ENCODE assay signal across 25 mouse cellular contexts in the genomic region with DNA sequence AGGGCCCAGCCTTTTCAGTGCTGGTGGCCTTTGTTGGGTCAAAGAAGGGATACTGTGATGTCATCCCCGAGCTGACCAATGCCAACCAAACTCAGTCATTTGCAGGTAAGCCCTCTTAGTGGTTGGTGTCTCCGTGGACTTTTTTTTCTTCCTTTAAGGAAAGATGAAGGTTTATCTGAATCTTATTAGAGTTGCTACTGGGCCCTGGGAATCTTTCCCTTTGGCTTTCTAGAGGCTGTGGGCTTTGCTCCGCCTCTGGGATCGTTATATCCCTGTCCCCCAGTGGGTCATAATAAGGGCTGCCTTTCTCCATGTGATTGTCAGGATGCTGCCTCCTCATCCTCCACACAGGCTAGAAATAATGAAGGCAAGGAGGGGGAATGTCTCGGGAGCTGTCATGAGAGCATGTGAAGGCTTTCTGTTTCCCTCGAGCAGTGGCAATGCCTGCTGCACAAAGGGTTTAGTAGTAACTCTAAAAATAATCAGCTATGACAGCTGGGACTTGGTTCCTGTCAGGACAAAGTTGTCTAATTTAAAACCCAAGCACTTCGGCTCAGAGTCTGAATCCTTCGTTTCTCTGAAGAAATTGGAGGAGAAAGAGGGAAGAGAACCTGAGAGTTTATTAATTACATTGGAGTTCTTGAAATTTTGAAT. TPM values are rescaled to one million over a fixed set of nuclear protein-coding genes. Genes with fewer than 3 reads are reported as not detected.
DNase-seq lines count a peak whose midpoint lies in the region; ATAC-seq and TF ChIP-seq lines count a peak whose summit lies in the region.
"Had no signal": no experiment of that assay in that cellular context is flagged by ENCODE, and none has a peak within 500 bp of the region (broad histone marks: within the 10 kb centered on the region; RNA-seq: fewer than 3 reads in every experiment).

A gene (minus strand): TSS at position 51 of the 654 bp plus-strand sequence.

- peak; percentile 18 to 70 for DNase-seq in frontal cortex, adult 2 months (ENCODE audit: extremely low spot score in 1 of 2, low spot score in 1 of 2)
- DNase-seq in frontal cortex, postnatal 25 days (ENCODE audit: low spot score in 2 of 2), result no peak
- DNase-seq in lung, postnatal 0 days (ENCODE audit: low spot score), result peak; percentile 29
- DNase-seq in lung, postnatal 14 days, result no peak
- DNase-seq in brain, adult 2 months (ENCODE audit: low read depth, low spot score), result peak; percentile 75
- DNase-seq in gastrocnemius, postnatal 14 days, result no peak
- no peak for DNase-seq in liver, postnatal 0 days
- DNase-seq: adrenal gland, postnatal 36 days; cerebellum, adult 2 months; cerebellum, postnatal 36 days; gastrocnemius, postnatal 36 days; kidney, adult 2 months; kidney, postnatal 10 days had no signal

- H3K4me3 ChIP-seq in lung, postnatal 0 days (ENCODE audit: low read depth, low read length), result no peak within 1 kb of the TSS
- no peak within 1 kb of the TSS for H3K4me3 ChIP-seq in midbrain, embryonic 15.5 days
- H3K4me3 ChIP-seq in liver, postnatal 0 days (ENCODE audit: low read depth, low read length), result no peak within 1 kb of the TSS
- H3K4me3 ChIP-seq: forebrain, embryonic 10.5 days; limb, embryonic 15.5 days; liver, embryonic 15.5 days had no signal

- intact Hi-C loops in gastrocnemius, postnatal 14 days (cut with DNase I; ENCODE audit: low total_unique reads), result no loop called here

- no peaks in the 10 kb centered on the region for H3K36me3 ChIP-seq in lung, postnatal 0 days (ENCODE audit: insufficient read depth, low read length)
- no peaks in the 10 kb centered on the region for H3K36me3 ChIP-seq in midbrain, embryonic 15.5 days (replicated peaks)
- no peaks in the 10 kb centered on the region for H3K36me3 ChIP-seq in liver, postnatal 0 days (replicated peaks; ENCODE audit: insufficient read depth, low read length)
- H3K36me3 ChIP-seq: forebrain, embryonic 10.5 days; G1E; limb, embryonic 15.5 days; liver, embryonic 15.5 days had no signal

- H3K27ac ChIP-seq in lung, postnatal 0 days (ENCODE audit: low read length), result no peak within 1 kb of the TSS
- H3K27ac ChIP-seq in midbrain, embryonic 15.5 days, result peak within 1 kb of the TSS; percentile 25; the same call in 1 of the 2 replicates
- H3K27ac ChIP-seq in liver, postnatal 0 days (ENCODE audit: low read depth), result no peak within 1 kb of the TSS
- H3K27ac ChIP-seq: forebrain, embryonic 10.5 days; limb, embryonic 15.5 days; liver, embryonic 15.5 days had no signal

- no peak for TF ChIP-seq CTCF in lung, postnatal 0 days (IDR thresholded peaks at IDR 0.05)
- no peak for TF ChIP-seq CTCF in liver, postnatal 0 days (IDR thresholded peaks at IDR 0.05; ENCODE audit: low read depth)

- ATAC-seq in lung, postnatal 0 days, result no peak
- ATAC-seq in midbrain, embryonic 15.5 days (replicated peaks), result no peak
- no peak for ATAC-seq in liver, postnatal 0 days

- no peak for TF ChIP-seq EP300 in lung, postnatal 0 days (IDR thresholded peaks at IDR 0.05)
- no peak for TF ChIP-seq EP300 in liver, postnatal 0 days (IDR thresholded peaks at IDR 0.05; ENCODE audit: low read depth)

- H3K4me2 ChIP-seq in lung, postnatal 0 days (replicated peaks; ENCODE audit: low read depth, low read length), result no peak within 1 kb of the TSS
- no peak within 1 kb of the TSS for H3K4me2 ChIP-seq in midbrain, embryonic 15.5 days
- H3K4me2 ChIP-seq in liver, postnatal 0 days (ENCODE audit: low read depth, low read length), result no peak within 1 kb of the TSS
- H3K4me2 ChIP-seq: limb, embryonic 15.5 days; liver, embryonic 15.5 days had no signal

- H3K4me1 ChIP-seq in lung, postnatal 0 days (ENCODE audit: insufficient read depth, low read depth, low read length), result no peaks in the 10 kb centered on the region
- no peaks in the 10 kb centered on the region for H3K4me1 ChIP-seq in midbrain, embryonic 15.5 days
- H3K4me1 ChIP-seq in liver, postnatal 0 days (ENCODE audit: insufficient read depth), result no peaks in the 10 kb centered on the region
- H3K4me1 ChIP-seq: limb, embryonic 15.5 days; liver, embryonic 15.5 days had no signal

- no peaks in the 10 kb centered on the region for H3K9me3 ChIP-seq in lung, postnatal 0 days (ENCODE audit: low read length)
- H3K9me3 ChIP-seq in midbrain, embryonic 15.5 days, result no peaks in the 10 kb centered on the region
- H3K9me3 ChIP-seq in liver, postnatal 0 days (ENCODE audit: low read length), result no peaks in the 10 kb centered on the region
- H3K9me3 ChIP-seq: limb, embryonic 15.5 days had no signal

- H3K9ac ChIP-seq in lung, postnatal 0 days (replicated peaks; ENCODE audit: low read depth), result no peak within 1 kb of the TSS
- H3K9ac ChIP-seq in midbrain, embryonic 15.5 days, result no peak within 1 kb of the TSS
- no peak within 1 kb of the TSS for H3K9ac ChIP-seq in liver, postnatal 0 days (replicated peaks)
- H3K9ac ChIP-seq: limb, embryonic 15.5 days; liver, embryonic 15.5 days had no signal

- 56% methylated on average over 8 of the region's 8 CpGs for WGBS in lung, postnatal 0 days
- 59% methylated on average over 8 of the region's 8 CpGs for WGBS in midbrain, embryonic 15.5 days
- 70% methylated on average over 8 of the region's 8 CpGs for WGBS in liver, postnatal 0 days (ENCODE audit: insufficient replicate concordance)

- H3K27me3 ChIP-seq in lung, postnatal 0 days (replicated peaks; ENCODE audit: insufficient read depth, low read length), result no peaks in the 10 kb centered on the region
- no peaks in the 10 kb centered on the region for H3K27me3 ChIP-seq in midbrain, embryonic 15.5 days (replicated peaks)
- no peaks in the 10 kb centered on the region for H3K27me3 ChIP-seq in liver, postnatal 0 days (ENCODE audit: insufficient read depth, low read length)
- H3K27me3 ChIP-seq: limb, embryonic 15.5 days; liver, embryonic 15.5 days had no signal

RNA-seq across cellular contexts. Expression of the gene that starts here (rescaled TPM):
- polyA plus RNA-seq in frontal cortex, adult 2 months (2012; rRNA removed), result not detected in 2 replicates
- not detected in 2 replicates for polyA plus RNA-seq in lung, postnatal 0 days (2015; fragmentation: Nextera tagmentation; extraction: Ambion mirVana)
- 0.23 and 0.41 TPM in 2 replicates for polyA plus RNA-seq in midbrain, embryonic 15.5 days (2015; fragmentation: Nextera tagmentation; extraction: Ambion mirVana)
- not detected for total RNA-seq in gastrocnemius, postnatal 14 days (2021)
- polyA plus RNA-seq in liver, postnatal 0 days (2015; fragmentation: Nextera tagmentation; extraction: Ambion mirVana), result not detected in 2 replicates
- total RNA-seq: adrenal gland, postnatal 36 days; gastrocnemius, postnatal 36 days; layer of hippocampus, adult 18-20 months; megakaryocyte-erythroid progenitor cell, adult 5-6 weeks had no signal
- polyA plus RNA-seq: cerebellum, adult 2 months; forebrain, embryonic 10.5 days; G1E; heart, embryonic 16.5 days; hindbrain, embryonic 11.5 days; kidney, adult 2 months; limb, embryonic 15.5 days; liver, embryonic 15.5 days; spleen, adult 2 months; stomach, embryonic 14.5 days; thymus, postnatal 0 days had no signal

Comparison
In these comparisons a context has a peak if more than half of its experiments do, and no peak if none do; other contexts are left out.
1. Peak in DNase-seq in frontal cortex, adult 2 months; RNA of the gene not detected or under 1 TPM.
2. Peak in DNase-seq in lung, postnatal 0 days; RNA of the gene not detected or under 1 TPM.